Mouse (Mus musculus) thymus, postnatal 4 days (tissue): ENCODE data around the gene Amfr.

Source experiments
- DNase-seq: peaks from one replicate; pipeline ENCODE4 v3.0.0; 2021

Amfr gene

GRCm38 (mm10) chr8:94012013-94012951, at the start of gene Amfr:
TSS of gene Amfr (minus strand) at chr8:94012842.
- peak; percentile 78 for DNase-seq

GRCm38 (mm10) chr8:94057157-94057854, 44.7 kb upstream of the Amfr start:
- peak; percentile 69 for DNase-seq

GRCm38 (mm10) chr8:94052696-94053095, 40.1 kb upstream of the Amfr start:
- DNase-seq = no peak

- DNase-seq = no peak
These were observed 35.2 kb upstream of the Amfr start for GRCm38 (mm10) chr8:94047845-94048244.

- peak; percentile 10 for DNase-seq
These were observed 25.2 kb upstream of the Amfr start for GRCm38 (mm10) chr8:94037806-94038205.

- peak; percentile 89 for DNase-seq
These were observed 24.4 kb upstream of the Amfr start, which contains the start of the genes Nudt21 and Ogfod1 for GRCm38 (mm10) chr8:94036944-94037524. TSS of gene Nudt21 (minus strand) at chr8:94037031. TSS of gene Ogfod1 (plus strand) at chr8:94037198.

GRCm38 (mm10) chr8:94036541-94036940, 23.9 kb upstream of the Amfr start:
- peak; percentile 70 for DNase-seq

- DNase-seq = no peak
These were observed 22.6 kb upstream of the Amfr start for GRCm38 (mm10) chr8:94035200-94035599.

- DNase-seq = no peak
These were observed 21.0 kb upstream of the Amfr start for GRCm38 (mm10) chr8:94033601-94034000.

GRCm38 (mm10) chr8:94029701-94030100, 17.1 kb upstream of the Amfr start:
- no peak for DNase-seq

GRCm38 (mm10) chr8:94023916-94024315, 11.3 kb upstream of the Amfr start:
- DNase-seq = no peak

- no peak for DNase-seq
These were observed 477 bp upstream of the Amfr start for GRCm38 (mm10) chr8:94013026-94013612.

- peak; percentile 7 for DNase-seq
These were observed 1.3 kb downstream of the Amfr start for GRCm38 (mm10) chr8:94011076-94012012.

- DNase-seq = peak; percentile 10
These were observed 2.4 kb downstream of the Amfr start for GRCm38 (mm10) chr8:94010101-94010705.

- peak; percentile 9 for DNase-seq
These were observed 3.3 kb downstream of the Amfr start for GRCm38 (mm10) chr8:94009243-94009845.

GRCm38 (mm10) chr8:94004139-94004538, 8.5 kb downstream of the Amfr start:
- no peak for DNase-seq

GRCm38 (mm10) chr8:93998961-93999360, 13.7 kb downstream of the Amfr start:
- no peak for DNase-seq

- DNase-seq = no peak
These were observed 22.9 kb downstream of the Amfr start for GRCm38 (mm10) chr8:93989739-93990138.

GRCm38 (mm10) chr8:93984731-93985130, 27.9 kb downstream of the Amfr start:
- no peak for DNase-seq

GRCm38 (mm10) chr8:93983827-93984226, 28.8 kb downstream of the Amfr start:
- no peak for DNase-seq

- no peak for DNase-seq
These were observed 30.9 kb downstream of the Amfr start for GRCm38 (mm10) chr8:93981679-93982215.
